10 mouse cellular contexts compared by ENCODE assay signal in the genomic region with DNA sequence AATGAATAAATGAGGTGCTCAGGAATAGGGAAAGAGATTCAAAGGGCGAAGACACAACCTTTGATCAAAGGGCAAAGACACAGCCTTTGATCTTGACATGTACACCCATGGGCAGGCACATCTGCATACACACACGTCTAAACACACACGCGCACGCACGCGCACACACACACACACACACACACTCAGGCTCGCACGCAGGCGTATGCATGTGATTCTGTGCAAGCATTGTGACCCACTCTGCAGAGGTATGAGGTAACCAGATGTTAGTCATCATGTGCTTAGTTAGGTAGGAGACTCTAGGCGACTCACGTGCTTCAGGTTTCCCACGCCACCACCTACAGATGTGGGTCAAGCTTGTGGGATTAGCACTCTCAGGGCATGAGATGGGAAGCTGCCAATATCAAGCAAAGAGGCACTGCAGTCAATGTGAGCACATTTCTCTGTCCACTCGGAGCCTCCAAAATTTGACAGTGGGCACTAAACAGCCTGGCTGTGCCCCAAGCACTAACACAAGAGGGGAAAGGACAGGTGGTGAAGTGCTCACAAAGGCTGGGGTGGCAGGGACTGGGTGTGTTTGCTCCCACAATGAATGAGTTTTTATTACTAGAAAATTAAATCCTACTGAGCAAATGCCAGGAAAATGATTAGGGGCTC.
DNase-seq lines count a peak whose midpoint lies in the region; ATAC-seq and TF ChIP-seq lines count a peak whose summit lies in the region.
"Had no signal": no experiment of that assay in that cellular context is flagged by ENCODE, and none has a peak within 500 bp of the region (broad histone marks: within the 10 kb centered on the region; RNA-seq: fewer than 3 reads in every experiment).

No protein-coding gene starts in this region.

- no peak for DNase-seq in hindbrain, embryonic 10.5 days (ENCODE audit: low spot score)
- DNase-seq in hindbrain, embryonic 11.5 days (ENCODE audit: low spot score): no peak
- DNase-seq in 3134 (ENCODE audit: extremely low read depth, insufficient read length, low spot score): peak; percentile 11
- DNase-seq in forebrain, embryonic 10.5 days (ENCODE audit: extremely low spot score, low spot score): no peak
- DNase-seq in lung, postnatal 36 days: peak; percentile 63
- DNase-seq in urinary bladder, adult 2 months (ENCODE audit: low spot score): no peak
- no peak for DNase-seq in thymus, postnatal 0 days (ENCODE audit: low spot score)
- DNase-seq in layer of hippocampus, adult 2 months (ENCODE audit: low spot score in 2 of 2): no peak
- DNase-seq: adrenal gland, adult 2 months; cerebellum, adult 8-10 months had no signal

- no peak for ATAC-seq in hindbrain, embryonic 11.5 days (ENCODE audit: low FRiP score)

- peaks cover 3% of the 10 kb centered on the region; the same call in 1 of the 2 replicates for H3K4me1 ChIP-seq in hindbrain, embryonic 10.5 days (replicated peaks)
- H3K4me1 ChIP-seq in hindbrain, embryonic 11.5 days (replicated peaks; ENCODE audit: control insufficient read depth, insufficient read depth, low read length): no peaks in the 10 kb centered on the region
- peaks cover 11% of the 10 kb centered on the region for H3K4me1 ChIP-seq in forebrain, embryonic 10.5 days

- no peak overlapping the region for H3K4me3 ChIP-seq in hindbrain, embryonic 10.5 days
- H3K4me3 ChIP-seq in hindbrain, embryonic 11.5 days (ENCODE audit: low read depth, low read length): no peak overlapping the region
- H3K4me3 ChIP-seq in forebrain, embryonic 10.5 days: no peak overlapping the region
- no peak overlapping the region for H3K4me3 ChIP-seq in layer of hippocampus, adult 2 months

- H3K27ac ChIP-seq in hindbrain, embryonic 10.5 days: 0 out of 2 replicates have a peak overlapping the region, but pooled peaks have one; percentile 12
- H3K27ac ChIP-seq in hindbrain, embryonic 11.5 days (ENCODE audit: low read depth, low read length): no peak overlapping the region
- H3K27ac ChIP-seq in forebrain, embryonic 10.5 days: peak overlapping the region; percentile 76
- H3K27ac ChIP-seq in layer of hippocampus, adult 2 months: no peak overlapping the region; the same call in 1 of the 2 replicates

- no peak overlapping the region for H3K4me2 ChIP-seq in hindbrain, embryonic 11.5 days (replicated peaks; ENCODE audit: low read depth, low read length)

- WGBS in hindbrain, embryonic 10.5 days: 92% methylated on average over 14 of the region's 14 CpGs
- 91% methylated on average over 14 of the region's 14 CpGs for WGBS in hindbrain, embryonic 11.5 days
- WGBS in forebrain, embryonic 10.5 days: 93% methylated on average over 14 of the region's 14 CpGs

- no peak overlapping the region for H3K9ac ChIP-seq in hindbrain, embryonic 11.5 days (ENCODE audit: low read depth, low read length)

- no peak for TF ChIP-seq CTCF in layer of hippocampus, adult 2 months (conservative IDR thresholded peaks at IDR 0.05)

- H3K9me3 ChIP-seq in hindbrain, embryonic 10.5 days: no peaks in the 10 kb centered on the region
- H3K9me3 ChIP-seq in hindbrain, embryonic 11.5 days (ENCODE audit: control insufficient read depth, low read length): no peaks in the 10 kb centered on the region
- no peaks in the 10 kb centered on the region for H3K9me3 ChIP-seq in forebrain, embryonic 10.5 days

- no peaks in the 10 kb centered on the region for H3K36me3 ChIP-seq in hindbrain, embryonic 10.5 days
- no peaks in the 10 kb centered on the region for H3K36me3 ChIP-seq in hindbrain, embryonic 11.5 days (ENCODE audit: control insufficient read depth, insufficient read depth, low read length)
- no peaks in the 10 kb centered on the region for H3K36me3 ChIP-seq in forebrain, embryonic 10.5 days (replicated peaks)

- H3K27me3 ChIP-seq in hindbrain, embryonic 10.5 days (ENCODE audit: insufficient read depth, poor library complexity, severe bottlenecking): no peaks in the 10 kb centered on the region
- no peaks in the 10 kb centered on the region for H3K27me3 ChIP-seq in hindbrain, embryonic 11.5 days (ENCODE audit: control insufficient read depth, insufficient read depth, low read length)
- H3K27me3 ChIP-seq in forebrain, embryonic 10.5 days (ENCODE audit: poor library complexity, severe bottlenecking): no peaks in the 10 kb centered on the region

Comparison
In these comparisons a context has a peak if more than half of its experiments do, and no peak if none do; other contexts are left out.
1. H3K27ac ChIP-seq: peak in hindbrain, embryonic 10.5 days (single experiment) and forebrain, embryonic 10.5 days (single experiment); none in hindbrain, embryonic 11.5 days (single experiment) and layer of hippocampus, adult 2 months (single experiment).
2. DNase-seq: peak in 3134 (single experiment) and lung, postnatal 36 days (single experiment); none in hindbrain, embryonic 10.5 days (single experiment), hindbrain, embryonic 11.5 days (single experiment), forebrain, embryonic 10.5 days (single experiment), urinary bladder, adult 2 months (single experiment), thymus, postnatal 0 days (single experiment) and layer of hippocampus, adult 2 months (0 of 2).